Comparison of ENCODE assay signal across 24 mouse cellular contexts in the genomic region with DNA sequence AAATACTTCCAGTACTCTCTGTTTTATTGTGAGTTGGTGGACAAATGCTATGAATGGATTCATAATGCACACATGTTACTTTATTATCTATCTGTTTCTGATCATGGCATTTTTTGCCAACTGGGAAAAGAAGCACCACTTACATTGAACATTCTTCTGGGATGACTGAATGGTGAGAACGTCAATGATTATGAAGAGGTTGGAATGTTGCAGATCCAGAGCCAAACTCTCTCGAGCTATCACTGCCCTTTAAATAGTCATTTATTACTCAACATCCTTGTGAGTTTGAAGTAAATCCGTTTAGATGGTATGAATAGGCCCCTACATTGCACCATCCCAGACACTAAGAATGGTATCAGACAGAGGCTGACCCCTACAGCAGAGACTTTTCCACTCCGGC. TPM values are rescaled to one million over a fixed set of nuclear protein-coding genes. Genes with fewer than 3 reads are reported as not detected.
"Had no signal": no experiment of that assay in that cellular context is flagged by ENCODE, and none has a peak within 500 bp of the region (broad histone marks: within the 10 kb centered on the region; RNA-seq: fewer than 3 reads in every experiment).

No protein-coding gene starts in this region.

- H3K27me3 ChIP-seq: midbrain, embryonic 13.5 days; midbrain, embryonic 15.5 days; neural tube, embryonic 12.5 days; stomach, embryonic 15.5 days had no signal

- H3K36me3 ChIP-seq: midbrain, embryonic 13.5 days; midbrain, embryonic 15.5 days; neural tube, embryonic 12.5 days; stomach, embryonic 15.5 days had no signal

- H3K9me3 ChIP-seq: megakaryocyte, embryonic 14.5 days; midbrain, embryonic 13.5 days; midbrain, embryonic 15.5 days; neural tube, embryonic 12.5 days; stomach, embryonic 15.5 days had no signal

- H3K4me1 ChIP-seq: neural tube, embryonic 12.5 days; stomach, embryonic 15.5 days had no signal

- H3K27ac ChIP-seq: macrophage; midbrain, embryonic 13.5 days; midbrain, embryonic 15.5 days; neural tube, embryonic 12.5 days; stomach, embryonic 15.5 days; stomach, postnatal 0 days had no signal

- H3K4me2 ChIP-seq: lung, embryonic 14.5 days; midbrain, embryonic 11.5 days; midbrain, embryonic 13.5 days; midbrain, embryonic 15.5 days; neural tube, embryonic 12.5 days; stomach, embryonic 15.5 days had no signal

- H3K4me3 ChIP-seq: megakaryocyte, embryonic 14.5 days; midbrain, embryonic 13.5 days; midbrain, embryonic 15.5 days; neural tube, embryonic 12.5 days; stomach, embryonic 15.5 days had no signal

- ATAC-seq: midbrain, embryonic 13.5 days; midbrain, embryonic 15.5 days had no signal

- DNase-seq: lung, adult 18-20 months; lung, embryonic 14.5 days; lung, postnatal 14 days; lung, postnatal 36 days; right cerebral cortex, postnatal 14 days; thymus, adult 18-20 months; thymus, postnatal 14 days; thymus, postnatal 36 days had no signal

- H3K9ac ChIP-seq: lung, embryonic 14.5 days; midbrain, embryonic 13.5 days; midbrain, embryonic 15.5 days; neural tube, embryonic 12.5 days; stomach, embryonic 15.5 days had no signal

RNA-seq across cellular contexts. Expression of gene Atp6v1g3, which starts 58.1 kb away (rescaled TPM):
- total RNA-seq: megakaryocyte progenitor cell, adult 5-6 weeks; midbrain, postnatal 0 days; neutrophil, adult 5-6 weeks had no signal
- polyA plus RNA-seq: liver, embryonic 16.5 days; lung, embryonic 14.5 days; lung, embryonic 16.5 days; macrophage; midbrain, embryonic 11.5 days; midbrain, embryonic 13.5 days; midbrain, embryonic 15.5 days; midbrain, postnatal 0 days; neural tube, embryonic 12.5 days; neural tube, embryonic 14.5 days; spleen, adult 2 months; stomach, embryonic 15.5 days; stomach, postnatal 0 days; testis, adult 2 months had no signal
